ENCODE assay signal across 9 mouse cellular contexts in the genomic region with DNA sequence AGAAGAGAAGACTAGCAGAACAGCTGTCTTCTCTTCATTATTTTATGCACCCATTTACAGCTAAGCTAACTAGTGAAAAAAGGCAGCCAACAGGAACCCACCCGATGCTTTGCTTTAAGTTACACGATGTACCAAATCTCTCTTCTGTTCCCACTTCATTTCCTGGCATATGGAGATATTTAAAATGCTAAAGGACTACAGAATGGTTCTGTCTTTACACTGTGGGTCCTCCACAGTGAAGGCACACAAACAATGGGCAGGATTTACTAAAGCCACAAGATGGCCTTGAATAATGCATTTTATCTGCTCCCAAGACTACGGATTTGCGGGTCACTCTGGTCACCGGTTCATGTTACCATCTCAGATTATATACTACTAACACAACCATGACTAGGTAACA. TPM values are rescaled to one million over a fixed set of nuclear protein-coding genes. Genes with fewer than 3 reads are reported as not detected.
DNase-seq lines count a peak whose midpoint lies in the region; ATAC-seq and TF ChIP-seq lines count a peak whose summit lies in the region.
"Had no signal": no experiment of that assay in that cellular context is flagged by ENCODE, and none has a peak within 500 bp of the region (broad histone marks: within the 10 kb centered on the region; RNA-seq: fewer than 3 reads in every experiment).

No protein-coding gene starts in this region.

- no peak for TF ChIP-seq EP300 in MEL (IDR thresholded peaks at IDR 0.05; ENCODE audit: low read depth in 1 of 2, low read length in 2 of 2)

- intact Hi-C loops in heart, postnatal 25 days (cut with DNase I): loop anchor here (10.0 kb wide), 1 partner anchor 152 kb away; no protein-coding TSS in a partner anchor

- no peak for DNase-seq in heart, postnatal 25 days (ENCODE audit: low spot score)
- peak; percentile 45 for DNase-seq in MEL (ENCODE audit: low read depth, low spot score)
- no peak for DNase-seq in hindbrain, embryonic 10.5 days (ENCODE audit: low spot score)
- no peak for DNase-seq in right cerebral cortex, postnatal 25 days
- DNase-seq in adrenal gland, adult 2 months: no peak
- DNase-seq in thymus, postnatal 4 days: no peak
- DNase-seq: layer of hippocampus, adult 9-11 months had no signal

- peak overlapping the region; percentile 16; the same call in 1 of the 2 replicates for H3K4me3 ChIP-seq in heart, embryonic 15.5 days
- peak overlapping the region; percentile 53 to 88 for H3K4me3 ChIP-seq in MEL (ENCODE audit: control insufficient read depth in 1 of 2, insufficient read depth in 1 of 2, low read depth in 2 of 2, low read length in 2 of 2)
- peak overlapping the region; percentile 90 for H3K4me3 ChIP-seq in hindbrain, embryonic 10.5 days
- H3K4me3 ChIP-seq in midbrain, embryonic 12.5 days: peak overlapping the region; percentile 80

- no peaks in the 10 kb centered on the region for H3K36me3 ChIP-seq in heart, embryonic 15.5 days
- peaks cover 3 to 38% of the 10 kb centered on the region in 2 experiments for H3K36me3 ChIP-seq in MEL (ENCODE audit: control insufficient read depth in 1 of 2, insufficient read depth in 2 of 2, low read length in 2 of 2)
- H3K36me3 ChIP-seq in hindbrain, embryonic 10.5 days: peaks cover 29% of the 10 kb centered on the region
- 0 out of 2 replicates have a peak, but pooled peaks cover 7% of the 10 kb centered on the region for H3K36me3 ChIP-seq in midbrain, embryonic 12.5 days

- H3K27ac ChIP-seq in heart, embryonic 15.5 days: no peak overlapping the region
- H3K27ac ChIP-seq in MEL (ENCODE audit: control insufficient read depth, low read depth, low read length): peak overlapping the region; percentile 43
- peak overlapping the region; percentile 97 for H3K27ac ChIP-seq in hindbrain, embryonic 10.5 days
- peak overlapping the region; percentile 42; the same call in 1 of the 2 replicates for H3K27ac ChIP-seq in midbrain, embryonic 12.5 days (replicated peaks)

- H3K79me2 ChIP-seq in MEL (ENCODE audit: control insufficient read depth, insufficient read depth, low read length, poor library complexity): peaks cover 9% of the 10 kb centered on the region

- H3K4me1 ChIP-seq in heart, embryonic 15.5 days (replicated peaks): peaks cover 12% of the 10 kb centered on the region; the same call in 1 of the 2 replicates
- H3K4me1 ChIP-seq in MEL (ENCODE audit: control insufficient read depth in 1 of 2, insufficient read depth in 2 of 2, low read length in 2 of 2): peaks cover 29 to 30% of the 10 kb centered on the region in 2 experiments
- H3K4me1 ChIP-seq in hindbrain, embryonic 10.5 days (replicated peaks): peaks cover 42% of the 10 kb centered on the region
- H3K4me1 ChIP-seq in midbrain, embryonic 12.5 days: peaks cover 37% of the 10 kb centered on the region

- H3K9me3 ChIP-seq in heart, embryonic 15.5 days (replicated peaks): no peaks in the 10 kb centered on the region
- no peaks in the 10 kb centered on the region for H3K9me3 ChIP-seq in MEL (replicated peaks; ENCODE audit: insufficient read depth, low read length)
- no peaks in the 10 kb centered on the region for H3K9me3 ChIP-seq in hindbrain, embryonic 10.5 days
- no peaks in the 10 kb centered on the region for H3K9me3 ChIP-seq in midbrain, embryonic 12.5 days

- H3K9ac ChIP-seq in heart, embryonic 15.5 days: no peak overlapping the region
- H3K9ac ChIP-seq in MEL (ENCODE audit: control insufficient read depth, low read depth, low read length, poor library complexity, severe bottlenecking): peak overlapping the region; percentile 72
- H3K9ac ChIP-seq in midbrain, embryonic 12.5 days (replicated peaks): peak overlapping the region; percentile 43

- no peaks in the 10 kb centered on the region for H3K27me3 ChIP-seq in heart, embryonic 15.5 days
- H3K27me3 ChIP-seq in MEL (ENCODE audit: control insufficient read depth in 1 of 2, insufficient read depth in 2 of 2, low read length in 2 of 2): no peaks in the 10 kb centered on the region
- no peaks in the 10 kb centered on the region for H3K27me3 ChIP-seq in hindbrain, embryonic 10.5 days (ENCODE audit: insufficient read depth, poor library complexity, severe bottlenecking)
- peaks cover 9% of the 10 kb centered on the region; the same call in 1 of the 2 replicates for H3K27me3 ChIP-seq in midbrain, embryonic 12.5 days

- no peak for TF ChIP-seq CTCF in MEL (IDR thresholded peaks at IDR 0.05 in 2 of 3, conservative IDR thresholded peaks at IDR 0.05 in 1 of 3; ENCODE audit: control insufficient read depth in 1 of 3, insufficient read depth in 1 of 3, low read depth in 2 of 3, low read length in 3 of 3, poor library complexity in 1 of 3, severe bottlenecking in 1 of 3)

- no peak for TF ChIP-seq POLR2A in MEL (IDR thresholded peaks at IDR 0.05; ENCODE audit: control insufficient read depth in 1 of 2, insufficient read depth in 1 of 2, low read depth in 1 of 2, low read length in 2 of 2, poor library complexity in 1 of 2)

- ATAC-seq in heart, embryonic 15.5 days (replicated peaks; ENCODE audit: insufficient number of reproducible peaks, insufficient read depth, low FRiP score, low read depth): no peak
- ATAC-seq in midbrain, embryonic 12.5 days (ENCODE audit: low FRiP score, low read depth): no peak

- TF ChIP-seq RAD21 in MEL (IDR thresholded peaks at IDR 0.05; ENCODE audit: low read depth, low read length): no peak

- peak overlapping the region; percentile 95; the same call in 1 of the 2 replicates for H3K4me2 ChIP-seq in heart, embryonic 15.5 days
- peak overlapping the region; percentile 74 for H3K4me2 ChIP-seq in midbrain, embryonic 12.5 days (replicated peaks)

- WGBS in heart, embryonic 15.5 days: 38% methylated on average over 5 of the region's 5 CpGs
- WGBS in hindbrain, embryonic 10.5 days: 19% methylated on average over 5 of the region's 5 CpGs
- 4% methylated on average over 5 of the region's 5 CpGs for WGBS in midbrain, embryonic 12.5 days

TF ChIP-seq in MEL, 35 proteins besides CTCF, POLR2A, EP300 and RAD21:
- TF ChIP-seq SIN3A (IDR thresholded peaks at IDR 0.05; ENCODE audit: low read length) (peak; percentile 57; the same call in 1 of the 2 replicates), HCFC1 (IDR thresholded peaks at IDR 0.05; ENCODE audit: low read depth, low read length) (no peak), ZC3H11A (IDR thresholded peaks at IDR 0.05; ENCODE audit: low read depth, low read length) (no peak), MAX (IDR thresholded peaks at IDR 0.05; ENCODE audit: low read length) (no peak)

RNA-seq across cellular contexts. Expression of gene Dyrk3, which starts 1.0 kb away (rescaled TPM):
- 1.7 and 2.5 TPM in 2 replicates for polyA plus RNA-seq in heart, embryonic 15.5 days (2015; fragmentation: Nextera tagmentation; extraction: Ambion mirVana)
- under 1 TPM; 0.25 to 0.29 TPM for total RNA-seq in heart, postnatal 25 days (2021)
- 7.9 and 8.6 TPM in 2 replicates for total RNA-seq in MEL (2012; rRNA removed)
- 10 to 100 TPM in 1 of 2 experiments, not detected in 1; 11.8 TPM for polyA plus RNA-seq in MEL (2012; ENCODE audit: insufficient read depth in 1 of 2, insufficient read length in 2 of 2, low read depth in 1 of 2, low replicate concordance in 2 of 2, missing spikeins in 1 of 2)
- 11.2 and 12.1 TPM in 2 replicates for polyA plus RNA-seq in hindbrain, embryonic 10.5 days (2016; fragmentation: Nextera tagmentation; extraction: Ambion mirVana)
- polyA plus RNA-seq in midbrain, embryonic 12.5 days (2016; fragmentation: Nextera tagmentation; extraction: Ambion mirVana): 18.7 and 21.5 TPM in 2 replicates
- total RNA-seq in adrenal gland, adult 2 months (2021): 1 to 10 TPM; 5.6 to 7.3 TPM
- 2.3 and 3.2 TPM in 2 replicates for polyA plus RNA-seq in adrenal gland, adult 2 months (2012; rRNA removed)

RNA-seq across cellular contexts. Expression of gene Eif2d, which starts 15.9 kb away (rescaled TPM):
- polyA plus RNA-seq in heart, embryonic 15.5 days (2015; fragmentation: Nextera tagmentation; extraction: Ambion mirVana): 41.2 and 47.9 TPM in 2 replicates
- total RNA-seq in heart, postnatal 25 days (2021): 10 to 100 TPM; 36.5 to 36.6 TPM
- 29.3 and 31.0 TPM in 2 replicates for total RNA-seq in MEL (2012; rRNA removed)
- 10 to 100 TPM in 1 of 2 experiments, not detected in 1; 43.6 TPM for polyA plus RNA-seq in MEL (2012; ENCODE audit: insufficient read depth in 1 of 2, insufficient read length in 2 of 2, low read depth in 1 of 2, low replicate concordance in 2 of 2, missing spikeins in 1 of 2)
- 53.9 and 60.6 TPM in 2 replicates for polyA plus RNA-seq in hindbrain, embryonic 10.5 days (2016; fragmentation: Nextera tagmentation; extraction: Ambion mirVana)
- 50.9 and 54.4 TPM in 2 replicates for polyA plus RNA-seq in midbrain, embryonic 12.5 days (2016; fragmentation: Nextera tagmentation; extraction: Ambion mirVana)
- 10 to 100 TPM; 40.0 to 41.8 TPM for total RNA-seq in adrenal gland, adult 2 months (2021)
- 27.5 and 29.7 TPM in 2 replicates for polyA plus RNA-seq in adrenal gland, adult 2 months (2012; rRNA removed)

RNA-seq across cellular contexts. Expression of gene Mapkapk2, which starts 39.5 kb away (rescaled TPM):
- 57.5 and 69.4 TPM in 2 replicates for polyA plus RNA-seq in heart, embryonic 15.5 days (2015; fragmentation: Nextera tagmentation; extraction: Ambion mirVana)
- 100 to 1,000 TPM; 264 to 283 TPM for total RNA-seq in heart, postnatal 25 days (2021)
- 51.7 and 53.2 TPM in 2 replicates for total RNA-seq in MEL (2012; rRNA removed)
- polyA plus RNA-seq in MEL (2012; ENCODE audit: insufficient read depth in 1 of 2, insufficient read length in 2 of 2, low read depth in 1 of 2, low replicate concordance in 2 of 2, missing spikeins in 1 of 2): 10 to 100 TPM in 1 of 2 experiments, not detected in 1; 85.4 TPM
- 47.0 and 51.1 TPM in 2 replicates for polyA plus RNA-seq in hindbrain, embryonic 10.5 days (2016; fragmentation: Nextera tagmentation; extraction: Ambion mirVana)
- polyA plus RNA-seq in midbrain, embryonic 12.5 days (2016; fragmentation: Nextera tagmentation; extraction: Ambion mirVana): 69.5 and 76.4 TPM in 2 replicates
- 100 to 1,000 TPM; 161 to 176 TPM for total RNA-seq in adrenal gland, adult 2 months (2021)
- polyA plus RNA-seq in adrenal gland, adult 2 months (2012; rRNA removed): 130 and 132 TPM in 2 replicates

Comparison
In these comparisons a context has a peak if more than half of its experiments do, and no peak if none do; other contexts are left out.
1. H3K4me3 ChIP-seq: peak in every context shown above with its lines; median percentile 90 in hindbrain, embryonic 10.5 days; 80 in midbrain, embryonic 12.5 days; 70 in MEL; 16 in heart, embryonic 15.5 days.